Comparison of ENCODE assay signal across 29 mouse cellular contexts in genomic region chr3:132359596-132359995, GRCm38 (mm10).
DNase-seq lines count a peak whose midpoint lies in the region; ATAC-seq and TF ChIP-seq lines count a peak whose summit lies in the region.
"Had no signal": no experiment of that assay in that cellular context is flagged by ENCODE, and none has a peak within 500 bp of the region (broad histone marks: within the 10 kb centered on the region; RNA-seq: fewer than 3 reads in every experiment).

No protein-coding gene starts in this region.

- H3K4me1 ChIP-seq in embryonic facial prominence, embryonic 14.5 days (ENCODE audit: control insufficient read depth, insufficient read depth, low read length), result no peaks in the 10 kb centered on the region
- no peaks in the 10 kb centered on the region for H3K4me1 ChIP-seq in embryonic facial prominence, embryonic 10.5 days
- H3K4me1 ChIP-seq in liver, embryonic 16.5 days (ENCODE audit: control insufficient read depth, low read depth, low read length), result no peaks in the 10 kb centered on the region
- no peaks in the 10 kb centered on the region for H3K4me1 ChIP-seq in liver, embryonic 11.5 days (replicated peaks; ENCODE audit: control insufficient read depth, insufficient read depth, low read length)
- no peaks in the 10 kb centered on the region for H3K4me1 ChIP-seq in midbrain, embryonic 11.5 days (ENCODE audit: control insufficient read depth, insufficient read depth, low read length)
- no peaks in the 10 kb centered on the region for H3K4me1 ChIP-seq in midbrain, embryonic 16.5 days (ENCODE audit: control insufficient read depth, insufficient read depth, low read length)
- no peaks in the 10 kb centered on the region for H3K4me1 ChIP-seq in intestine, postnatal 0 days (replicated peaks; ENCODE audit: control insufficient read depth, insufficient read depth, low read length)
- no peaks in the 10 kb centered on the region for H3K4me1 ChIP-seq in forebrain, embryonic 10.5 days
- H3K4me1 ChIP-seq: embryonic facial prominence, embryonic 12.5 days; embryonic facial prominence, embryonic 15.5 days; forebrain, embryonic 13.5 days; forebrain, embryonic 15.5 days had no signal

- DNase-seq in embryonic facial prominence, embryonic 14.5 days (ENCODE audit: low spot score), result no peak
- no peak for DNase-seq in embryonic facial prominence, embryonic 10.5 days (ENCODE audit: low spot score)
- DNase-seq in liver, embryonic 11.5 days (ENCODE audit: low spot score), result no peak
- DNase-seq in midbrain, embryonic 11.5 days (ENCODE audit: low spot score, missing footprints), result peak; percentile 8
- no peak for DNase-seq in forebrain, embryonic 10.5 days (ENCODE audit: extremely low spot score, low spot score)
- DNase-seq: adrenal gland, adult 8-10 months; adrenal gland, postnatal 14 days; B cell, adult 2 months; cerebellum, adult 11 months; cerebellum, adult 18-20 months; cerebellum, adult 8-10 months; cerebellum, adult 9-11 months; cerebellum, postnatal 14 days; cerebellum, postnatal 36 days; embryo, embryonic 11 days; forebrain, postnatal 0 days had no signal

- WGBS in embryonic facial prominence, embryonic 14.5 days, result 59% methylated on average over 3 of the region's 3 CpGs
- WGBS in embryonic facial prominence, embryonic 10.5 days, result 80% methylated on average over 3 of the region's 3 CpGs
- WGBS in liver, embryonic 16.5 days (ENCODE audit: insufficient replicate concordance), result 57% methylated on average over 3 of the region's 3 CpGs
- 69% methylated on average over 3 of the region's 3 CpGs for WGBS in liver, embryonic 11.5 days
- WGBS in midbrain, embryonic 11.5 days, result 92% methylated on average over 3 of the region's 3 CpGs
- 89% methylated on average over 3 of the region's 3 CpGs for WGBS in midbrain, embryonic 16.5 days
- WGBS in intestine, postnatal 0 days, result 56% methylated on average over 3 of the region's 3 CpGs
- 89% methylated on average over 3 of the region's 3 CpGs for WGBS in forebrain, embryonic 10.5 days

- no peak overlapping the region for H3K27ac ChIP-seq in embryonic facial prominence, embryonic 14.5 days (replicated peaks; ENCODE audit: low read depth, low read length)
- no peak overlapping the region for H3K27ac ChIP-seq in embryonic facial prominence, embryonic 10.5 days (replicated peaks)
- no peak overlapping the region for H3K27ac ChIP-seq in liver, embryonic 16.5 days (ENCODE audit: low read length)
- H3K27ac ChIP-seq in liver, embryonic 11.5 days (ENCODE audit: low read depth, low read length), result no peak overlapping the region
- H3K27ac ChIP-seq in midbrain, embryonic 11.5 days (ENCODE audit: low read depth, low read length), result no peak overlapping the region
- H3K27ac ChIP-seq in midbrain, embryonic 16.5 days (ENCODE audit: low read length), result no peak overlapping the region
- H3K27ac ChIP-seq in intestine, postnatal 0 days (ENCODE audit: low read depth, low read length), result no peak overlapping the region
- H3K27ac ChIP-seq in forebrain, embryonic 10.5 days, result no peak overlapping the region
- H3K27ac ChIP-seq: embryonic facial prominence, embryonic 12.5 days; embryonic facial prominence, embryonic 15.5 days; forebrain, embryonic 13.5 days; forebrain, embryonic 15.5 days had no signal

- no peaks in the 10 kb centered on the region for H3K9me3 ChIP-seq in embryonic facial prominence, embryonic 14.5 days (ENCODE audit: control insufficient read depth, low read length)
- no peaks in the 10 kb centered on the region for H3K9me3 ChIP-seq in embryonic facial prominence, embryonic 10.5 days
- H3K9me3 ChIP-seq in liver, embryonic 16.5 days (replicated peaks; ENCODE audit: control insufficient read depth, low read length), result no peaks in the 10 kb centered on the region
- H3K9me3 ChIP-seq in liver, embryonic 11.5 days (ENCODE audit: control insufficient read depth, low read length), result no peaks in the 10 kb centered on the region
- no peaks in the 10 kb centered on the region for H3K9me3 ChIP-seq in midbrain, embryonic 11.5 days (ENCODE audit: control insufficient read depth, low read length)
- no peaks in the 10 kb centered on the region for H3K9me3 ChIP-seq in midbrain, embryonic 16.5 days (replicated peaks; ENCODE audit: control insufficient read depth, low read length, poor library complexity, severe bottlenecking)
- H3K9me3 ChIP-seq in intestine, postnatal 0 days (ENCODE audit: control insufficient read depth), result no peaks in the 10 kb centered on the region
- no peaks in the 10 kb centered on the region for H3K9me3 ChIP-seq in forebrain, embryonic 10.5 days
- H3K9me3 ChIP-seq: embryonic facial prominence, embryonic 12.5 days; embryonic facial prominence, embryonic 15.5 days; forebrain, embryonic 13.5 days; forebrain, embryonic 15.5 days had no signal

- H3K4me2 ChIP-seq in embryonic facial prominence, embryonic 14.5 days (ENCODE audit: low read depth, low read length), result no peak overlapping the region
- no peak overlapping the region for H3K4me2 ChIP-seq in liver, embryonic 16.5 days (ENCODE audit: low read depth, low read length)
- no peak overlapping the region for H3K4me2 ChIP-seq in liver, embryonic 11.5 days
- no peak overlapping the region for H3K4me2 ChIP-seq in midbrain, embryonic 11.5 days
- no peak overlapping the region for H3K4me2 ChIP-seq in midbrain, embryonic 16.5 days (ENCODE audit: low read length)
- H3K4me2 ChIP-seq in intestine, postnatal 0 days (replicated peaks; ENCODE audit: low read depth), result no peak overlapping the region
- H3K4me2 ChIP-seq: embryonic facial prominence, embryonic 12.5 days; embryonic facial prominence, embryonic 15.5 days; forebrain, embryonic 13.5 days; forebrain, embryonic 15.5 days had no signal

- H3K9ac ChIP-seq in embryonic facial prominence, embryonic 14.5 days (ENCODE audit: low read depth, low read length), result no peak overlapping the region
- H3K9ac ChIP-seq in liver, embryonic 16.5 days (ENCODE audit: low read depth, low read length), result no peak overlapping the region
- no peak overlapping the region for H3K9ac ChIP-seq in liver, embryonic 11.5 days (ENCODE audit: low read depth, low read length)
- H3K9ac ChIP-seq in midbrain, embryonic 11.5 days (ENCODE audit: low read length), result no peak overlapping the region
- no peak overlapping the region for H3K9ac ChIP-seq in midbrain, embryonic 16.5 days (ENCODE audit: low read depth, low read length)
- no peak overlapping the region for H3K9ac ChIP-seq in intestine, postnatal 0 days (ENCODE audit: low read depth, low read length)
- H3K9ac ChIP-seq: embryonic facial prominence, embryonic 12.5 days; embryonic facial prominence, embryonic 15.5 days; forebrain, embryonic 13.5 days; forebrain, embryonic 15.5 days; forebrain, postnatal 0 days had no signal

- no peaks in the 10 kb centered on the region for H3K27me3 ChIP-seq in embryonic facial prominence, embryonic 14.5 days (replicated peaks; ENCODE audit: control insufficient read depth, insufficient read depth, low read length)
- no peaks in the 10 kb centered on the region for H3K27me3 ChIP-seq in embryonic facial prominence, embryonic 10.5 days (replicated peaks; ENCODE audit: low read depth, poor library complexity, severe bottlenecking)
- no peaks in the 10 kb centered on the region for H3K27me3 ChIP-seq in liver, embryonic 16.5 days (ENCODE audit: control insufficient read depth, insufficient read depth, low read depth, low read length)
- no peaks in the 10 kb centered on the region for H3K27me3 ChIP-seq in liver, embryonic 11.5 days (replicated peaks; ENCODE audit: control insufficient read depth, insufficient read depth, low read length)
- H3K27me3 ChIP-seq in midbrain, embryonic 11.5 days (ENCODE audit: control insufficient read depth, insufficient read depth, low read length), result no peaks in the 10 kb centered on the region
- no peaks in the 10 kb centered on the region for H3K27me3 ChIP-seq in midbrain, embryonic 16.5 days (ENCODE audit: control insufficient read depth, insufficient read depth, low read depth, low read length)
- no peaks in the 10 kb centered on the region for H3K27me3 ChIP-seq in intestine, postnatal 0 days (replicated peaks; ENCODE audit: control insufficient read depth, insufficient read depth, low read length)
- no peaks in the 10 kb centered on the region for H3K27me3 ChIP-seq in forebrain, embryonic 10.5 days (ENCODE audit: poor library complexity, severe bottlenecking)
- H3K27me3 ChIP-seq: CH12.LX; embryonic facial prominence, embryonic 12.5 days; embryonic facial prominence, embryonic 15.5 days; forebrain, embryonic 13.5 days; forebrain, embryonic 15.5 days; Patski had no signal

- TF ChIP-seq CTCF in intestine, postnatal 0 days (IDR thresholded peaks at IDR 0.05; ENCODE audit: low read depth), result peak; percentile 10; the same call in 1 of the 2 replicates

- ATAC-seq in embryonic facial prominence, embryonic 14.5 days (ENCODE audit: low read depth), result peak; percentile 47; the same call in 1 of the 2 replicates
- ATAC-seq in liver, embryonic 16.5 days (ENCODE audit: low read depth), result peak; percentile 53; the same call in 1 of the 2 replicates
- no peak for ATAC-seq in liver, embryonic 11.5 days (replicated peaks; ENCODE audit: low FRiP score)
- no peak for ATAC-seq in midbrain, embryonic 11.5 days (ENCODE audit: low FRiP score)
- ATAC-seq in midbrain, embryonic 16.5 days, result no peak
- ATAC-seq in intestine, postnatal 0 days, result no peak
- ATAC-seq: activated CD4-positive, CD25-positive, alpha-beta regulatory T cell, adult 4 months; CD4-positive, CD25-positive, alpha-beta regulatory T cell, adult 4 months; forebrain, embryonic 13.5 days; forebrain, embryonic 15.5 days; forebrain, postnatal 0 days; Patski had no signal

- no peak overlapping the region for H3K4me3 ChIP-seq in embryonic facial prominence, embryonic 14.5 days (ENCODE audit: low read depth, low read length)
- no peak overlapping the region for H3K4me3 ChIP-seq in embryonic facial prominence, embryonic 10.5 days
- no peak overlapping the region for H3K4me3 ChIP-seq in liver, embryonic 16.5 days (ENCODE audit: low read depth, low read length)
- H3K4me3 ChIP-seq in liver, embryonic 11.5 days (ENCODE audit: low read depth, low read length), result no peak overlapping the region
- no peak overlapping the region for H3K4me3 ChIP-seq in midbrain, embryonic 11.5 days (ENCODE audit: low read depth, low read length)
- no peak overlapping the region for H3K4me3 ChIP-seq in midbrain, embryonic 16.5 days (ENCODE audit: low read depth, low read length)
- H3K4me3 ChIP-seq in intestine, postnatal 0 days (ENCODE audit: low read depth, low read length), result no peak overlapping the region
- H3K4me3 ChIP-seq in forebrain, embryonic 10.5 days, result no peak overlapping the region
- H3K4me3 ChIP-seq: embryonic facial prominence, embryonic 12.5 days; embryonic facial prominence, embryonic 15.5 days; erythroblast, embryonic 14.5 days; forebrain, embryonic 13.5 days; forebrain, embryonic 15.5 days had no signal

- H3K36me3 ChIP-seq in embryonic facial prominence, embryonic 14.5 days (ENCODE audit: control insufficient read depth, insufficient read depth, low read length), result no peaks in the 10 kb centered on the region
- no peaks in the 10 kb centered on the region for H3K36me3 ChIP-seq in embryonic facial prominence, embryonic 10.5 days (replicated peaks)
- H3K36me3 ChIP-seq in liver, embryonic 16.5 days (ENCODE audit: control insufficient read depth, insufficient read depth), result no peaks in the 10 kb centered on the region
- no peaks in the 10 kb centered on the region for H3K36me3 ChIP-seq in liver, embryonic 11.5 days (ENCODE audit: control insufficient read depth, insufficient read depth, low read length)
- H3K36me3 ChIP-seq in midbrain, embryonic 11.5 days (ENCODE audit: control insufficient read depth, insufficient read depth, low read length), result no peaks in the 10 kb centered on the region
- H3K36me3 ChIP-seq in midbrain, embryonic 16.5 days (ENCODE audit: control insufficient read depth, insufficient read depth, low read length), result no peaks in the 10 kb centered on the region
- no peaks in the 10 kb centered on the region for H3K36me3 ChIP-seq in intestine, postnatal 0 days (ENCODE audit: control insufficient read depth, insufficient read depth)
- H3K36me3 ChIP-seq in forebrain, embryonic 10.5 days (replicated peaks), result no peaks in the 10 kb centered on the region
- H3K36me3 ChIP-seq: embryonic facial prominence, embryonic 12.5 days; embryonic facial prominence, embryonic 15.5 days; forebrain, embryonic 15.5 days; G1E had no signal

Comparison
In these comparisons a context has a peak if more than half of its experiments do, and no peak if none do; other contexts are left out.
1. ATAC-seq: peak in embryonic facial prominence, embryonic 14.5 days (single experiment) and liver, embryonic 16.5 days (single experiment); none in liver, embryonic 11.5 days (single experiment), midbrain, embryonic 11.5 days (single experiment), midbrain, embryonic 16.5 days (single experiment) and intestine, postnatal 0 days (single experiment).